Mouse (Mus musculus) lung, postnatal 0 days (tissue): ENCODE measurements around the gene Vwa3b. TPM values are rescaled to one million over a fixed set of nuclear protein-coding genes. Genes with fewer than 3 reads are reported as not detected.

Experiments used
- ATAC-seq: fragments of 200-750 bp; cut with Nextera tagmentation; 2 replicates; pipeline ENCODE4 v1.8.0; 2017; ENCODE audit warnings: moderate library complexity
- DNase-seq: peaks from one replicate; pipeline ENCODE4 v3.0.0-alpha.2; 2016; ENCODE audit warnings: low spot score
- H3K27ac ChIP-seq: fragments of 300-500 bp; sonication (generic); 2 replicates; pipeline ENCODE4 v1.5.1; 2014; ENCODE audit warnings: antibody characterized with exemption, mild to moderate bottlenecking, low read length, mixed read lengths
- H3K27me3 ChIP-seq: fragments of 300-500 bp; sonication (generic); replicated peaks from 2 replicates; pipeline ENCODE4 v1.6.1; 2014; ENCODE audit warnings: low read length, mixed read lengths; ENCODE audit not compliant: insufficient read depth
- H3K36me3 ChIP-seq: fragments of 300-500 bp; sonication (generic); 2 replicates; pipeline ENCODE4 v1.6.1; 2014; ENCODE audit warnings: low read length, mixed read lengths; ENCODE audit not compliant: insufficient read depth
- H3K4me1 ChIP-seq: fragments of 300-500 bp; sonication (generic); 2 replicates; pipeline ENCODE4 v1.6.1; 2014; ENCODE audit warnings: antibody characterized with exemption, low read depth, low read length, mixed read lengths; ENCODE audit not compliant: insufficient read depth
- H3K4me2 ChIP-seq: fragments of 300-500 bp; sonication (generic); replicated peaks from 2 replicates; pipeline ENCODE4 v1.6.1; 2014; ENCODE audit warnings: low read depth, mild to moderate bottlenecking, low read length, moderate library complexity, mixed read lengths
- H3K4me3 ChIP-seq: fragments of 300-500 bp; sonication (generic); 2 replicates; pipeline ENCODE4 v1.5.1; 2014; ENCODE audit warnings: low read depth, low read length
- H3K9ac ChIP-seq: fragments of 300-500 bp; sonication (generic); replicated peaks from 2 replicates; pipeline ENCODE4 v1.6.1; 2014; ENCODE audit warnings: low read depth, mild to moderate bottlenecking
- H3K9me3 ChIP-seq: fragments of 300-500 bp; sonication (generic); 2 replicates; pipeline ENCODE4 v1.6.1; 2016; ENCODE audit warnings: low read length, mixed read lengths
- CTCF ChIP-seq: IDR thresholded peaks from 2 replicates; pipeline ENCODE4 v1.5.1; 2016; ENCODE audit warnings: antibody characterized with exemption, mild to moderate bottlenecking
- EP300 ChIP-seq: IDR thresholded peaks from 2 replicates; pipeline ENCODE4 v1.6.1; 2016; ENCODE audit warnings: antibody characterized with exemption, mild to moderate bottlenecking, control low read depth
- WGBS: fragments of 180-500 bp; shearing (Covaris S2); extraction: QIAGEN DNeasy Blood & Tissue Kit; methylation state at CpG from one replicate; pipeline ENCODE4 v1.1.7; 2014; 5-methylcytosine and 5-hydroxymethylcytosine counted together
- polyA plus RNA-seq: library from polyadenylated mRNA; unstranded; fragments of >200 nt; fragmentation: Nextera tagmentation; extraction: Ambion mirVana; gene quantifications from 2 replicates; pipeline ENCODE4 v1.2.1, GENCODE M21; 2015

Gene Vwa3b
- polyA plus RNA-seq, 1 experiment from 2014 or later = 1.4 TPM

DNA sequence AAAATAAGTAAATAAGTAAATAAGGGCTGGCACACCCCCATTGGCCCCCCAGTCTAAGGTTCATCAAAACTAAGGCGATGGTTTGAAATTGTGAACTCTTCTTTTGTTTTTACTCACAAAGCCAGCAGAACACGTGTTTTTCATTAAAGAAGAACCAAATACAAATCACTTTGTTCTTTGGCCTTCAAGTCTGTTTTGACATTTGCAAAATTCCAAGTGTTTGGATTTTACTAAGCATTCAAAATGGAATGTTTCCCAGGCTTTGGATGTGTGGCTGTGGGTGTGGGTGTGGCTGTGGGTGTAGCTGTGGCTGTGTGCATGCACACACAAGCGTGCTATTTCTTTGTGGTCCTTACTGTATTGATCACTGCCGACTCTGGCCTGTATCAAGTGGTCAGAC is 27.3 kb downstream of the Vwa3b start:
- Histone ChIP-seq H3K4me1 (no peaks in the 10 kb centered on the region), H3K36me3 (no peaks in the 10 kb centered on the region), H3K27me3 (no peaks in the 10 kb centered on the region), H3K4me3 (no peak overlapping the region), H3K9ac (no peak overlapping the region), H3K27ac (no peak overlapping the region), H3K9me3 (no peaks in the 10 kb centered on the region), H3K4me2 (no peak overlapping the region)
- TF ChIP-seq CTCF = no peak
- no peak for TF ChIP-seq EP300
- DNase-seq (no peak), ATAC-seq (no peak)
- 71% methylated on average over 4 of the region's 4 CpGs for WGBS

DNA sequence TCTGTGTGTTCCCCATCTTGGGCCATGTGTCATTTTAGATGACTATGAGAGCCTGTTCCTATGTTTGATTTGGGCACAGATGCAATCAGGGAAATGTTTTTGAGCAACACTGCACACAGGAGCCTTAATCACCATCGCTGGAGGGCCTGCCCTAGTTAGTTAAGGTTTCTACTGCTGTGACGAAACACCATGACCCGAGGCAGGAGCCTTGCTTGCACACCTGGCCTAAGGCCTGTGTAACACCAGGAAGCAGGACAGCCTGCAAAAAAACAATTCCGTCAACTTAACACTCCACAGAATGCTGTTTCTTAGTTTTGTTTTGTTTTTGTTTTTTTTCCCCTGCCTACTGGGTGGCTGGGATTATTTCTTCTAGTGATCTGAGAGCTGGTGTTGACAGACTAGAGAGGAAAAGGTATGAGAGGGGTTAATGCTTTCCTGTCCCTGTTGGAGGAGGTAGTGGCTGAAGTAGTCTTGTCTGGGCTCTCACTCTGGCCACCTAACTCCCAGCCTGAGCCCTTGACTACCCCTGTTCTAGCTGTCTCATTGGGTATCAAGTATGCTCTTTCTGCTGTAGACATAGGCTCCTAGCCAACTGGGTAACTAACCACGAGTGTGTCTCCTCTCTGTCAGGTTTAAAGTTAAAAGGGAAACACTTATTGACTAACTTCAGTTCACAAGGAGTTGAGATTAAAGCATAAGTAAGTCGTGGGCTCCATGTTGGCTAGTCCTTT is 30.6 kb downstream of the Vwa3b start:
- TF ChIP-seq EP300 = peak; percentile 53; the same call in 1 of the 2 replicates
- no peak for TF ChIP-seq CTCF
- 57% methylated on average over 6 of the region's 6 CpGs for WGBS
- Histone ChIP-seq H3K4me2 (no peak overlapping the region), H3K36me3 (no peaks in the 10 kb centered on the region), H3K27ac (no peak overlapping the region), H3K9me3 (no peaks in the 10 kb centered on the region), H3K9ac (no peak overlapping the region), H3K4me1 (no peaks in the 10 kb centered on the region), H3K27me3 (no peaks in the 10 kb centered on the region), H3K4me3 (no peak overlapping the region)
- peak; percentile 96 for ATAC-seq
- DNase-seq = peak; percentile 86

DNA sequence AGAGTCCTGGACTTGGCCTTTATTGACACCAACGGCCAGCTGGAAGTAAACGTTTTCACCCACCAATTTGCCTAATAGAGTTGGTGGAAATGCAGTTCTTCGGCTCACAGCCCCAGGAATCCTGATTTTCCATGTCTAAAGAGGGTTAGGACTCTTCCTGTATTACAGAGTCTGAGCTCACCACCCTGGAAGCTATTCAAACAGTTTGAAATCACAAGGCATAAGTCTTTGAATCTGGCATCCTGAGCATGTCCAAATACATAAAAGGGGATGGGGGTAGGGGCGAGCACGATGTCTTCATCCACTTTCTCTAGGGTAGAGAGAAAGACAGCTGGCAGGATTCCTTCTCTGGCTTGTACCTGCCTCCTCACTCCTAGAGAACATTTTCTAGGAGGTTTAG is 34.5 kb downstream of the Vwa3b start:
- no peaks in the 10 kb centered on the region for H3K27me3 ChIP-seq
- H3K27ac ChIP-seq = no peak overlapping the region
- no peaks in the 10 kb centered on the region for H3K9me3 ChIP-seq
- H3K36me3 ChIP-seq = no peaks in the 10 kb centered on the region
- TF ChIP-seq EP300 (no peak), CTCF (no peak)
- ATAC-seq (no peak), DNase-seq (no peak)
- 65% methylated on average over 5 of the region's 5 CpGs for WGBS
- no peaks in the 10 kb centered on the region for H3K4me1 ChIP-seq
- no peak overlapping the region for H3K4me3 ChIP-seq
- H3K4me2 ChIP-seq = no peak overlapping the region
- no peak overlapping the region for H3K9ac ChIP-seq

DNA sequence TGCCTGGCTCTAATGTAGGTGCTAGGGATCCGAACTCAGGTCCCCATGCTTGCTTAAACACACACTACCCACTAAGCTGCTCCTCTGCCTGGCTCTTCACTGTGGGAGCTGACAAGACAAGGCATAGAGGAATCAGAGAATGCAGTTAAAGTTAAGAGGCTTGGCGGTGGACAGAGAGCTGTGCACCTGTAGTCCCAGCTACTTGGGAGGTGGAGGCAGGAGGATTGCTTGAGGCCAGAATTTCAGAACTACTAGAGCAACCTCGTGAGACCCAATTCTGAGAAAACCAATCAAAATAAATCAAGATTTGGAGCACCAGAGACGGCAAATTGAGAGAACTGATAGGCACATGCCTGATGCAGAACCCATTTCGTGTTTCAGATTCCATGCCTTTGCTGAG is 36.7 kb downstream of the Vwa3b start:
- no peak overlapping the region for H3K4me2 ChIP-seq
- no peak overlapping the region for H3K27ac ChIP-seq
- WGBS = 84% methylated on average over 5 of the region's 5 CpGs
- no peak for TF ChIP-seq EP300
- TF ChIP-seq CTCF = no peak
- no peaks in the 10 kb centered on the region for H3K9me3 ChIP-seq
- H3K36me3 ChIP-seq = no peaks in the 10 kb centered on the region
- H3K4me3 ChIP-seq = no peak overlapping the region
- DNase-seq (no peak), ATAC-seq (no peak)
- H3K27me3 ChIP-seq = no peaks in the 10 kb centered on the region
- no peaks in the 10 kb centered on the region for H3K4me1 ChIP-seq
- no peak overlapping the region for H3K9ac ChIP-seq

DNA sequence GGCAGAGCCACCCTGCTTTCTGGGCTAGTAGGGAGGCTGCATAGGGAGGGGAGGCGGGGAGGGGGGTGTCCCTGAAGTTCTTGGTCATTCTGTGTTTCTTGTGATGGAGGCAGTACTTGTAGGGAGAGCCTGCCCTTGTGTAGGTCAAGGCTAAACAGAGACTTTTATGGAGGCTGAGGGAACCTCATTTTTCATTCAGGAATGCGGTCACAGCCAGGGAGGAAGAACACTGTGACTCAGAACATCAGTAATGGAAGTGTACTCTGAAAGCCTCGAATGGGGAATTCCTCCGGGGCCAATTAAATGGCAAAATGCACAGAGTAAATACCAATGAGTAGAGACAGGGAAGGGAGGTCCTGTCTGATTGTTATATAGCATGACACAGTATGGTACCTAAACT is 37.4 kb downstream of the Vwa3b start:
- H3K36me3 ChIP-seq = no peaks in the 10 kb centered on the region
- H3K9ac ChIP-seq = no peak overlapping the region
- H3K27me3 ChIP-seq = no peaks in the 10 kb centered on the region
- no peak for ATAC-seq
- no peak overlapping the region for H3K4me2 ChIP-seq
- H3K9me3 ChIP-seq = no peaks in the 10 kb centered on the region
- WGBS = 67% methylated on average over 4 of the region's 4 CpGs
- no peaks in the 10 kb centered on the region for H3K4me1 ChIP-seq
- no peak overlapping the region for H3K27ac ChIP-seq
- TF ChIP-seq EP300 = no peak
- TF ChIP-seq CTCF = no peak
- no peak for DNase-seq
- H3K4me3 ChIP-seq = no peak overlapping the region

DNA sequence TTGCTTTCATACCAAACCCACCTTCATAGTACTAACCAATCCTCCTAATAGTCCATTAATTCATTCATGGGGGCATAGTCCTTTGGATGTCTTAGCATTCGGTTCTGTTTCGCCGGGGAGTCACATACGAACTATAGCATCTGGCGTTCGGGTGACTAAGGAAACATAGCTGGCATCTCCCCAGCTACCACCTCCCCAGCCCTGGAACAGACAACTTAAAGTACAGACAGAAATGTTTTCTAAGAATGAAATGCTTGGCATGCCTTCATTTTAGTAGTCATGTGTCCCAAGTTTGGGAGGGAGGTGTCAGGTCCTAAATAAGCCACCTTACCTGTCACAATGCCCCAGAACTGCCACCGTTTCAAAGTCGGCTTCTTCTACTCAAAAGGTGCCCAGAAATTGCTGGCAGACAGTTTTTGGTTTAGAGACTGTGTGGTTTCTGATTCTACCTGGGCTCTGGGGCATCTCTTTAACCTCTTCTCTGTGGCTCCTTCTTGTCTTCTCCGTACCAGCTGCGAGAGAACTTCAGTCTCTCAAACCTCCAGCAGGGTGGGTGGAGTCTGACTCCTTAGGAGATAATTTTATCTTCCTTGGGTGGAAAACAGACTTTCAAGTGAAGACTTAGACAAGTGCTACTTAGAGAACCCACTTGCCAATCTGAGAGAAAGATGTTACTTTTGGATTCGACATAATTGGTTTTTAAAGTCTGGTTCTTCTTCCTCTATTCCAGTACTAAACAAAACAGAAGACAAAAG is 39.4 kb downstream of the Vwa3b start:
- Histone ChIP-seq H3K4me2 (no peak overlapping the region), H3K36me3 (no peaks in the 10 kb centered on the region), H3K4me3 (no peak overlapping the region), H3K27ac (no peak overlapping the region), H3K4me1 (no peaks in the 10 kb centered on the region), H3K9me3 (no peaks in the 10 kb centered on the region), H3K27me3 (no peaks in the 10 kb centered on the region), H3K9ac (no peak overlapping the region)
- ATAC-seq = no peak
- no peak for DNase-seq
- WGBS = 85% methylated on average over 11 of the region's 11 CpGs
- TF ChIP-seq CTCF = no peak
- no peak for TF ChIP-seq EP300
